Mouse (Mus musculus) kidney, embryonic 15.5 days (tissue): ENCODE results near the gene Gtf2h1. TPM values are rescaled to one million over a fixed set of nuclear protein-coding genes. Genes with fewer than 3 reads are reported as not detected.

Experiments
- ATAC-seq: fragments of 200-750 bp; cut with Nextera tagmentation; replicated peaks from 2 replicates; pipeline ENCODE4 v1.8.0; 2017; ENCODE audit warnings: moderate TSS enrichment; ENCODE audit not compliant: low FRiP score
- H3K27ac ChIP-seq: fragments of 300-500 bp; sonication (generic); 2 replicates; pipeline ENCODE4 v1.5.1; 2015; ENCODE audit warnings: mild to moderate bottlenecking, inconsistent platforms
- H3K27me3 ChIP-seq: fragments of 300-500 bp; sonication (generic); 2 replicates; pipeline ENCODE4 v1.6.1; 2015; ENCODE audit warnings: inconsistent platforms
- H3K36me3 ChIP-seq: fragments of 300-500 bp; sonication (generic); 2 replicates; pipeline ENCODE4 v1.6.1; 2015; ENCODE audit warnings: inconsistent platforms
- H3K4me1 ChIP-seq: fragments of 300-500 bp; sonication (generic); 2 replicates; pipeline ENCODE4 v1.6.1; 2015; ENCODE audit warnings: inconsistent platforms
- H3K4me2 ChIP-seq: fragments of 300-500 bp; sonication (generic); 2 replicates; pipeline ENCODE4 v1.6.1; 2015; ENCODE audit warnings: moderate library complexity, mild to moderate bottlenecking, inconsistent platforms
- H3K4me3 ChIP-seq: fragments of 300-500 bp; sonication (generic); replicated peaks from 2 replicates; pipeline ENCODE4 v1.5.1; 2015; ENCODE audit warnings: mild to moderate bottlenecking, inconsistent platforms
- H3K9ac ChIP-seq: fragments of 300-500 bp; sonication (generic); 2 replicates; pipeline ENCODE4 v1.6.1; 2015; ENCODE audit warnings: mild to moderate bottlenecking, inconsistent platforms
- H3K9me3 ChIP-seq: fragments of 300-500 bp; sonication (generic); replicated peaks from 2 replicates; pipeline ENCODE4 v1.6.1; 2016; ENCODE audit warnings: inconsistent platforms
- WGBS: fragments of 180-500 bp; shearing (Covaris S2); methylation state at CpG from one replicate; pipeline ENCODE4 v1.1.7; 2015; ENCODE audit warnings: mixed read lengths; 5-methylcytosine and 5-hydroxymethylcytosine counted together
- polyA plus RNA-seq: library from polyadenylated mRNA; unstranded; fragments of >200 nt; fragmentation: Nextera tagmentation; extraction: Ambion mirVana; gene quantifications from 2 replicates; pipeline ENCODE4 v1.2.1, GENCODE M21; 2015

The Gtf2h1 gene
- polyA plus RNA-seq, 1 experiment from 2014 or later = 42.3 TPM

DNA sequence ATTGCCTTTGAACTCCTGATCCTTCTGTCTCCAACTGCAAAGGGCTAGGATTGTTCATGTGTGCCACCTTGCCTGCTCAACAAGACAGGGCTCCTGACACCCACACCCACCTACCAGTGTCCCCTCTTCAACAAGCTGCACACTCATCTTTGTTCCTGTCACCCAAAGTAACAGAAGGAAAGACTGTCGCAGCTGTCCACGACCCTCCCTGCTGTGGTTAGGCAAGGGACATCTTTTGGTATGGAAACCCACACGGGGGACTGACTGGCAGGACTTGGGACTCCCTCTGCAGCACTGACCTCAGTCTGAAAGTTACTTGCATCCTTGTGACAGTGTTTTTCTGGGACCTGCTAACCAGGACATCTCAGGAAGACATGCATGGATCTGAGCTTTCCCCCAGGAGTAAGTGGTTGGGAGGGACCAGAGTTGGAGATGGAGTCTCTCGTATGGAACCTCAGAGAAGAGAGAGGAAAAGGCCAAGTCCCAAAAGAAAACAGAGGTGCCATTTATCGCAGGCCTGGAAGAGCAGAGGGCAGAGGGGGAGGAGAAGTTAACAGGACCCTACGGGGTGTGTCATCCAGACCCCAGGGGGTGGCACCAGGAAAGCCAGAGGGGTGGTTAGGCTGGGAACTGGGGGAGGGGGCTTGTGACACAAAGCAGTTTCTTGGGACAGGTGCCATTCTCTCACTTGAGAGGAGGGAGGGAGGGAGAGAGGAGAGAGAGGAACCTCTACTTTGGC lies 45.1 kb downstream of the Gtf2h1 start, which contains the start of gene Ldha:
Gene Ldha, plus strand, starts transcription at position 689 of the 739 bp plus-strand sequence.
- peaks cover 8% of the 10 kb centered on the region; the same call in 1 of the 2 replicates for H3K27me3 ChIP-seq
- no peaks in the 10 kb centered on the region for H3K36me3 ChIP-seq
- ATAC-seq = no peak
- 35% methylated on average over 6 of the region's 6 CpGs for WGBS
- peak within 1 kb of the TSS; percentile 87; the same call in 1 of the 2 replicates for H3K27ac ChIP-seq
- H3K4me2 ChIP-seq = no peak within 1 kb of the TSS
- H3K9me3 ChIP-seq = no peaks in the 10 kb centered on the region
- H3K4me3 ChIP-seq = no peak within 1 kb of the TSS
- H3K4me1 ChIP-seq = peaks cover 47% of the 10 kb centered on the region
- H3K9ac ChIP-seq = no peak within 1 kb of the TSS

DNA sequence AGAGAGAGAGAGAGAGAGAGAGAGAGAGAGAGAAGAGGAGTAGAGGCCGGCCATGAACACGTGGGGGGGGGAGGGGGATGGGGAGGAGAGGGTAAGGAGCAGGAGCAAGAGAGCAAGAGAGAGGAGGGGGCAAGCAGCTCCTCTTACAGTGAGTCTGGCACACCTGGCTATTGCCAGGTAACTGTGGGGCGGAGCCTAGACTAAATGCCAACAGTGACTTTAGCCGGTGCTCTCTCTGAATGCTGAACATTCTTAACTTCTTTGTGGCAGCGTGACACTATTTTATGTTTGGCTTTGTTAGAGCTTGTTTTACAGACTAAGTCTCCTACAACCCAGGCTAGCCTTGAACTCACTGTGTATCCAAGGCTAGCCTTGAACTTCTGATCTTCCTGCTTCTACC lies 46.4 kb downstream of the Gtf2h1 start:
- 43% methylated on average over 5 of the region's 5 CpGs for WGBS
- Histone ChIP-seq H3K27me3 (peaks cover 8% of the 10 kb centered on the region; the same call in 1 of the 2 replicates), H3K9me3 (no peaks in the 10 kb centered on the region), H3K4me2 (no peak overlapping the region), H3K27ac (no peak overlapping the region), H3K36me3 (peaks cover 2% of the 10 kb centered on the region; the same call in 1 of the 2 replicates), H3K9ac (no peak overlapping the region), H3K4me1 (peaks cover 51% of the 10 kb centered on the region), H3K4me3 (no peak overlapping the region)
- ATAC-seq = no peak

DNA sequence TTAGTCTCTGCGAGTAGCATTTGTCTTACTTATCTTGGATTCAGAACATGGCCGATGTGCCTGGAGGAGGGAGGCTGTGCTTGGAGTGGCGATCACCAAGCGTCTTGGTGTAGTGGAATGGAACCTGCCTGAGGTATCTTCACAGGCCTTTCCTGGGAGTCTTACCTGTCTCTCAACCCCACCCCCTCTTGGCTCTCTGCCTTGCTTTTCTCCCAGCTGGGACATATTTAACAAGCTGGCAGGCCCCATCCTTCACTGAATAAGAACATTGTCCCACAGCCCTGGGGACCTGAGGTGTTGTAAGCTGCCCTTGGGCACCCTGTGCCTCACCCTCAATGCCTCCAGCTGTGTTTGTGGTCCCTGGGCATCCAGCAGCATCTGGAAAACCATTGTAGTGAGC lies 47.7 kb downstream of the Gtf2h1 start:
- peaks cover 14% of the 10 kb centered on the region for H3K36me3 ChIP-seq
- H3K27ac ChIP-seq = no peak overlapping the region
- no peak for ATAC-seq
- WGBS = 83% methylated on average over 4 of the region's 4 CpGs
- H3K4me3 ChIP-seq = no peak overlapping the region
- no peak overlapping the region for H3K9ac ChIP-seq
- H3K27me3 ChIP-seq = peaks cover 8% of the 10 kb centered on the region; the same call in 1 of the 2 replicates
- H3K4me1 ChIP-seq = peaks cover 43% of the 10 kb centered on the region
- no peaks in the 10 kb centered on the region for H3K9me3 ChIP-seq
- H3K4me2 ChIP-seq = no peak overlapping the region

DNA sequence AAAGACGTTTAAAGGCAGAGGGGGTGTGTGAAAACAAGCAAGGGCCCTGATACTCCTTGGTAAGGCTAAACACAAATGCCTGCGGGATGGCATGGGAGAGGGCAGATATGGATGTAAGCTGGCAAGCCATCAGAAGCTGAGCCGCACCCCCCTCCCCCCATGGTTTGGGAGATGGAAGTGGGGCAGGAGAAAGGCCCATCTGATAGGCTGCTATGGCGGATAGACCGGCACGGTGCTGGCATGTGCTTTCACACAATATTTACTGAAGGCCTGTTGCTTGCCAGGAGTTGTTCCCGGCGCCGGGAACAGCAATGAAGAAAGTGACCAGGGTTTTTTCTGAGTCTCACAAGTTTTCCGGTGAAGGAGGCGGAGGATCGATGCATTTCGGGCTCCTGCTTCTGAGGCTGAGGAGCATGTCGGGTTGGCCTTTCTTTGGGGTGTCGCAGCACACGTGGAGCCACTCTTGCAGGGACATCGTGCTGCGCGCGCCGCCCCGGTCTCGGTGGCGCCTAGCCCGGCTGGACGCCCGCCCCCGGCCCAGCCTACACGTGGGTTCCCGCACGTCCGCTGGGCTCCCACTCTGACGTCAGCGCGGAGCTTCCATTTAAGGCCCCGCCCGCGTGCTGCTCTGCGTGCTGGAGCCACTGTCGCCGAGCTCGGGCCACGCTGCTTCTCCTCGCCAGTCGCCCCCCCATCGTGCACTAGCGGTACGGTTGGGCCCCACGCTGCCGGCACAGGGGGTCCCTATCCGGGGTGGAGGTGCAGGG lies 49.5 kb downstream of the Gtf2h1 start:
- H3K4me3 ChIP-seq = peak overlapping the region; percentile 75
- under 1% methylated on average over 51 of the region's 51 CpGs for WGBS
- H3K9me3 ChIP-seq = no peaks in the 10 kb centered on the region
- H3K36me3 ChIP-seq = peaks cover 32% of the 10 kb centered on the region
- peaks cover 25% of the 10 kb centered on the region for H3K4me1 ChIP-seq
- H3K27ac ChIP-seq = peak overlapping the region; percentile 94
- ATAC-seq = peak; percentile 93
- peaks cover 8% of the 10 kb centered on the region; the same call in 1 of the 2 replicates for H3K27me3 ChIP-seq
- peak overlapping the region; percentile 87 for H3K9ac ChIP-seq
- H3K4me2 ChIP-seq = peak overlapping the region; percentile 79

GRCm38 (mm10) chr7:46845978-46846485 lies 50.1 kb downstream of the Gtf2h1 start:
- peak overlapping the region; percentile 94 for H3K27ac ChIP-seq
- peak overlapping the region; percentile 87 for H3K9ac ChIP-seq
- WGBS = under 1% methylated on average over 36 of the region's 36 CpGs

GRCm38 (mm10) chr7:46846486-46847244 lies 50.8 kb downstream of the Gtf2h1 start:
- peaks cover 20% of the 10 kb centered on the region for H3K4me1 ChIP-seq
- H3K4me2 ChIP-seq = peak overlapping the region; percentile 79
- peak; percentile 31 for ATAC-seq
- H3K9me3 ChIP-seq = no peaks in the 10 kb centered on the region
- H3K27me3 ChIP-seq = 0 out of 2 replicates have a peak, but pooled peaks cover 3% of the 10 kb centered on the region
- peaks cover 45% of the 10 kb centered on the region for H3K36me3 ChIP-seq
- H3K9ac ChIP-seq = peak overlapping the region; percentile 87
- H3K4me3 ChIP-seq = peak overlapping the region; percentile 75
- under 1% methylated on average over 28 of the region's 28 CpGs for WGBS
- H3K27ac ChIP-seq = peak overlapping the region; percentile 94

More at GRCm38 (mm10) chr7:46845978-46846485, 50.1 kb downstream of the Gtf2h1 start:
- Histone ChIP-seq H3K4me1 (peaks cover 25% of the 10 kb centered on the region), H3K27me3 (0 out of 2 replicates have a peak, but pooled peaks cover 3% of the 10 kb centered on the region), H3K36me3 (peaks cover 39% of the 10 kb centered on the region), H3K4me3 (peak overlapping the region; percentile 75), H3K9me3 (no peaks in the 10 kb centered on the region), H3K4me2 (peak overlapping the region; percentile 79)
- ATAC-seq = no peak; the same call in none of the 2 replicates

GRCm38 (mm10) chr7:46849287-46849686 lies 53.4 kb downstream of the Gtf2h1 start:
- Histone ChIP-seq H3K4me3 (no peak overlapping the region), H3K36me3 (peaks cover 71% of the 10 kb centered on the region), H3K9ac (no peak overlapping the region), H3K4me1 (peaks cover 20% of the 10 kb centered on the region), H3K9me3 (no peaks in the 10 kb centered on the region), H3K4me2 (no peak overlapping the region), H3K27me3 (no peaks in the 10 kb centered on the region), H3K27ac (no peak overlapping the region)
- ATAC-seq = no peak
- 73% methylated on average over 5 of the region's 5 CpGs for WGBS

DNA sequence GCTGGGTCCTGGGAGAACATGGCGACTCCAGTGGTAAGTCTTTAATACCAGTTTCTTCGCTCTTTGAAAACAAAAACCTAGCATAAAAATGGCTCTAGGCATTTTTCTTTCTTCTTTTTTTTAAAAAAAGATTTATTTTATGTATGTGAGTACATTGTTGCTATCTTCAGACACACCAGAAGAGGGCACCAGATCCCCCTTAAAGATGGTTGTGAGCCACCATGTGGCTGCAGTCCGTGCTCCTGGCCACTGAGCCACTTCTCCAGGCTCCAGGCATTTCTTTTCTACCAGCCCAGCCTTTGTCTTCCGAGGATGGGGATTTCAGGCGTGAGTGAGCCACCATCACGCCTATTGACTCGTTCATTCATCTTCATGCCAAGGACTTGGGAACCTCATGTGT lies 55.1 kb downstream of the Gtf2h1 start:
- Histone ChIP-seq H3K4me2 (no peak overlapping the region), H3K4me3 (no peak overlapping the region), H3K27me3 (no peaks in the 10 kb centered on the region), H3K36me3 (peaks cover 88% of the 10 kb centered on the region), H3K9me3 (no peaks in the 10 kb centered on the region), H3K9ac (no peak overlapping the region), H3K4me1 (peaks cover 12% of the 10 kb centered on the region), H3K27ac (no peak overlapping the region)
- WGBS = 86% methylated on average over 7 of the region's 7 CpGs
- no peak for ATAC-seq

DNA sequence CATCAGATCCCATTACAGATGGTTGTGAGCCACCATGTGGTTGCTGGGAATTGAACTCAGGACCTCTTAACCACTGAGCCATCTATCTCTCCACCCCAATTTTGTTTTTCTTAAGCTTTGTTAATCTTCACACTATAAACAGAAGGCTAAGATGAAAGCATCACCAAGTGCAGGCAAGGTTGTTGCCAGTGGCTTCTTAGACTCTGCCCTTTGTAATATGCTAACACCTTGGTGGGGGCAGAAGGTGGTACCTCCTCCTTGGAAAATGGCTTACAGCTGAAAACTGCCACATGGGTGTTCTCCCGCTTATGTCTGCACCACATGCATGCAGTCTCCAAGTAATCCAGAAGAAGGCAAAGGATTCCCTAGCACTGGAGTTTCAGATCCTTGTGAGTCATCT lies 56.8 kb downstream of the Gtf2h1 start:
- H3K36me3 ChIP-seq = peaks cover 89% of the 10 kb centered on the region
- H3K27me3 ChIP-seq = no peaks in the 10 kb centered on the region
- no peaks in the 10 kb centered on the region for H3K9me3 ChIP-seq
- H3K4me2 ChIP-seq = no peak overlapping the region
- 93% methylated on average over 1 of the region's 1 CpGs for WGBS
- peaks cover 2% of the 10 kb centered on the region; the same call in 1 of the 2 replicates for H3K4me1 ChIP-seq
- no peak overlapping the region for H3K27ac ChIP-seq
- H3K9ac ChIP-seq = no peak overlapping the region
- no peak for ATAC-seq
- no peak overlapping the region for H3K4me3 ChIP-seq

- Histone ChIP-seq H3K4me2 (no peak overlapping the region), H3K9ac (no peak overlapping the region), H3K36me3 (peaks cover 83% of the 10 kb centered on the region), H3K9me3 (no peaks in the 10 kb centered on the region), H3K27ac (no peak overlapping the region), H3K4me3 (no peak overlapping the region), H3K27me3 (no peaks in the 10 kb centered on the region), H3K4me1 (no peaks in the 10 kb centered on the region)
- no peak for ATAC-seq
- WGBS = 90% methylated on average over 9 of the region's 9 CpGs
Observed at GRCm38 (mm10) chr7:46853365-46853764, 57.5 kb downstream of the Gtf2h1 start.

- no peak overlapping the region for H3K27ac ChIP-seq
- H3K4me1 ChIP-seq = no peaks in the 10 kb centered on the region
- no peaks in the 10 kb centered on the region for H3K27me3 ChIP-seq
- WGBS = 70% methylated on average over 7 of the region's 7 CpGs
- H3K4me3 ChIP-seq = no peak overlapping the region
- ATAC-seq = no peak; the same call in 1 of the 2 replicates
- no peak overlapping the region for H3K9ac ChIP-seq
- H3K4me2 ChIP-seq = no peak overlapping the region
- peaks cover 57% of the 10 kb centered on the region for H3K36me3 ChIP-seq
- no peaks in the 10 kb centered on the region for H3K9me3 ChIP-seq
Observed at GRCm38 (mm10) chr7:46855866-46856560, 60.1 kb downstream of the Gtf2h1 start.
